18 mouse cellular contexts compared by ENCODE assay signal in genomic region chr9:49905703-49906102, GRCm38 (mm10).
DNase-seq lines count a peak whose midpoint lies in the region; ATAC-seq and TF ChIP-seq lines count a peak whose summit lies in the region.
"Had no signal": no experiment of that assay in that cellular context is flagged by ENCODE, and none has a peak within 500 bp of the region (broad histone marks: within the 10 kb centered on the region; RNA-seq: fewer than 3 reads in every experiment).

No protein-coding gene starts in this region.

- H3K9ac ChIP-seq in heart, embryonic 13.5 days = no peak overlapping the region
- H3K9ac ChIP-seq in heart, postnatal 0 days (replicated peaks; ENCODE audit: low read depth, low read length) = no peak overlapping the region
- H3K9ac ChIP-seq: embryonic facial prominence, embryonic 13.5 days; forebrain, embryonic 12.5 days; hindbrain, embryonic 14.5 days; intestine, embryonic 15.5 days had no signal

- no peak overlapping the region for H3K4me3 ChIP-seq in gastrocnemius, adult 2 months
- no peak overlapping the region for H3K4me3 ChIP-seq in heart, embryonic 13.5 days
- no peak overlapping the region for H3K4me3 ChIP-seq in heart, postnatal 0 days (ENCODE audit: low read depth, low read length)
- H3K4me3 ChIP-seq in thymus, adult 2 months (ENCODE audit: control insufficient read depth, insufficient read depth, low read length) = no peak overlapping the region
- H3K4me3 ChIP-seq: embryonic facial prominence, embryonic 13.5 days; forebrain, embryonic 12.5 days; hindbrain, embryonic 10.5 days; intestine, embryonic 15.5 days had no signal

- no peak for TF ChIP-seq CTCF in gastrocnemius, adult 2 months (IDR thresholded peaks at IDR 0.05)
- no peak for TF ChIP-seq CTCF in heart, postnatal 0 days (IDR thresholded peaks at IDR 0.05; ENCODE audit: low read depth)
- no peak for TF ChIP-seq CTCF in thymus, adult 2 months (IDR thresholded peaks at IDR 0.05; ENCODE audit: borderline replicate concordance, control insufficient read depth, extremely low read depth, insufficient read depth, low read length, poor library complexity)

- no peaks in the 10 kb centered on the region for H3K9me3 ChIP-seq in heart, embryonic 13.5 days
- H3K9me3 ChIP-seq in heart, postnatal 0 days (replicated peaks; ENCODE audit: control insufficient read depth, low read length) = no peaks in the 10 kb centered on the region
- H3K9me3 ChIP-seq: embryonic facial prominence, embryonic 13.5 days; forebrain, embryonic 12.5 days; hindbrain, embryonic 10.5 days; intestine, embryonic 15.5 days had no signal

- no peaks in the 10 kb centered on the region for H3K36me3 ChIP-seq in heart, embryonic 13.5 days
- no peaks in the 10 kb centered on the region for H3K36me3 ChIP-seq in heart, postnatal 0 days (replicated peaks; ENCODE audit: control insufficient read depth, insufficient read depth, low read length)
- no peaks in the 10 kb centered on the region for H3K36me3 ChIP-seq in thymus, adult 2 months (ENCODE audit: control insufficient read depth, insufficient read depth, low read length)
- H3K36me3 ChIP-seq: embryonic facial prominence, embryonic 13.5 days; forebrain, embryonic 12.5 days; hindbrain, embryonic 10.5 days; intestine, embryonic 15.5 days had no signal

- H3K4me1 ChIP-seq in heart, embryonic 13.5 days = peaks cover 19% of the 10 kb centered on the region
- peaks cover 13% of the 10 kb centered on the region for H3K4me1 ChIP-seq in heart, postnatal 0 days (ENCODE audit: control insufficient read depth, insufficient read depth)
- H3K4me1 ChIP-seq in thymus, adult 2 months (replicated peaks; ENCODE audit: control insufficient read depth, insufficient read depth, low read length) = no peaks in the 10 kb centered on the region

- TF ChIP-seq EP300 in heart, postnatal 0 days (IDR thresholded peaks at IDR 0.05; ENCODE audit: low read depth) = no peak

- no peak for TF ChIP-seq POLR2A in thymus, adult 2 months (IDR thresholded peaks at IDR 0.05; ENCODE audit: control insufficient read depth, extremely low read depth, insufficient read depth, low read length, poor library complexity)

- ATAC-seq in heart, embryonic 13.5 days (ENCODE audit: extremely low read depth, insufficient number of reproducible peaks, low FRiP score, low TSS enrichment) = no peak
- ATAC-seq in heart, postnatal 0 days (ENCODE audit: insufficient read depth, low read depth) = peak; percentile 45; the same call in 1 of the 2 replicates
- ATAC-seq: intestine, embryonic 15.5 days had no signal

- H3K4me2 ChIP-seq in heart, embryonic 13.5 days = no peak overlapping the region
- H3K4me2 ChIP-seq in heart, postnatal 0 days (ENCODE audit: low read depth, low read length) = no peak overlapping the region
- H3K4me2 ChIP-seq: embryonic facial prominence, embryonic 13.5 days; forebrain, embryonic 12.5 days; hindbrain, embryonic 14.5 days; intestine, embryonic 15.5 days had no signal

- DNase-seq in gastrocnemius, adult 2 months = peak; percentile 29
- DNase-seq in gastrocnemius, postnatal 10 days = no peak
- DNase-seq in heart, adult 8-10 months (ENCODE audit: low spot score) = no peak
- no peak for DNase-seq in heart, postnatal 0 days (ENCODE audit: low spot score)
- no peak for DNase-seq in heart, postnatal 4 days
- no peak for DNase-seq in thymus, adult 2 months
- DNase-seq: B cell, adult 2 months; cerebellum, adult 11-12 months; cerebellum, adult 9-11 months; cerebellum, postnatal 36 days; gastrocnemius, postnatal 25 days; kidney, adult 18-20 months had no signal

- H3K27me3 ChIP-seq in heart, embryonic 13.5 days (replicated peaks) = no peaks in the 10 kb centered on the region
- no peaks in the 10 kb centered on the region for H3K27me3 ChIP-seq in heart, postnatal 0 days (ENCODE audit: control insufficient read depth, insufficient read depth, low read length)
- no peaks in the 10 kb centered on the region for H3K27me3 ChIP-seq in thymus, adult 2 months (ENCODE audit: control insufficient read depth, insufficient read depth, low read length)
- H3K27me3 ChIP-seq: embryonic facial prominence, embryonic 13.5 days; forebrain, embryonic 12.5 days; intestine, embryonic 15.5 days had no signal

- WGBS in heart, embryonic 13.5 days = 57% methylated on average over 4 of the region's 4 CpGs
- WGBS in heart, postnatal 0 days = 41% methylated on average over 4 of the region's 4 CpGs
- WGBS in thymus, adult 2 months = 92% methylated on average over 4 of the region's 4 CpGs

- intact Hi-C loops in gastrocnemius, adult 2 months (cut with DNase I) = no loop called here

- H3K27ac ChIP-seq in gastrocnemius, adult 2 months = peak overlapping the region; percentile 16; the same call in 1 of the 2 replicates
- peak overlapping the region; percentile 87 for H3K27ac ChIP-seq in heart, embryonic 13.5 days (replicated peaks)
- peak overlapping the region; percentile 78 for H3K27ac ChIP-seq in heart, postnatal 0 days (ENCODE audit: low read depth)
- H3K27ac ChIP-seq in thymus, adult 2 months (ENCODE audit: control insufficient read depth, insufficient read depth, low read length) = no peak overlapping the region
- H3K27ac ChIP-seq: embryonic facial prominence, embryonic 13.5 days; forebrain, embryonic 12.5 days; hindbrain, embryonic 10.5 days; hindbrain, embryonic 14.5 days; intestine, embryonic 15.5 days had no signal
